Mouse (Mus musculus) stomach, postnatal 0 days (tissue): ENCODE data around the gene Hoxc5.

Source experiments
- CTCF ChIP-seq: IDR thresholded peaks from 2 replicates; pipeline ENCODE4 v1.5.1; 2016; ENCODE audit warnings: antibody characterized with exemption, low read depth, mild to moderate bottlenecking, moderate library complexity
- EP300 ChIP-seq: optimal IDR thresholded peaks from 2 replicates; pipeline ENCODE3; 2016; ENCODE audit warnings: antibody characterized with exemption

DNA sequence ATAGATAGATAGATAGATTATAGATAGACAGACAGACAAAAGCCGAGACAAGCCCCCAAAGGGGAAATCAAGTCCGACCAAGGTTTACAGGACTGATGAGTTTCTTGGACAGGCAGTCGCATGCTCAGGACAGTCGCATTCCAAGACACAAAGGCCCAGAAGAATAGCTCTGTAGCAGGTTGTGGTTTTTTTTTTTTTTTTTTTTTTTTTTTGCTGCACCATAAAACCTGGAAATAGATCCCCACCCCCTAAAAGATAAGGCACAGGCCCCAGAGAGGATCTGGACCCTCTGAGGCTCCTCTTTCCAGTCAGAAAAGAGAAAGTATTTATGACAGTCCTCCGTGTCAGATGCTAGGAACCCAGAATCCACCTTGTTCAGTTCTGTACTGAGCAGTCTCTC, 20.8 kb downstream of the Hoxc5 start:
- no peak for TF ChIP-seq CTCF
- no peak for TF ChIP-seq EP300
